Mouse (Mus musculus) liver, embryonic 14.5 days (tissue): Measurements from ENCODE around the gene Opn3.

Experiments
- CTCF ChIP-seq: IDR thresholded peaks from 2 replicates; pipeline ENCODE4 v1.5.1; 2016; ENCODE audit warnings: antibody characterized with exemption, low read depth, control low read depth
- EP300 ChIP-seq: IDR thresholded peaks from 2 replicates; pipeline ENCODE4 v1.6.1; 2016; ENCODE audit warnings: antibody characterized with exemption, low read depth

GRCm38 (mm10) chr1:175640435-175641150 lies 52.0 kb downstream of the Opn3 start:
- TF ChIP-seq CTCF (no peak), EP300 (no peak)
